In the genomic region with DNA sequence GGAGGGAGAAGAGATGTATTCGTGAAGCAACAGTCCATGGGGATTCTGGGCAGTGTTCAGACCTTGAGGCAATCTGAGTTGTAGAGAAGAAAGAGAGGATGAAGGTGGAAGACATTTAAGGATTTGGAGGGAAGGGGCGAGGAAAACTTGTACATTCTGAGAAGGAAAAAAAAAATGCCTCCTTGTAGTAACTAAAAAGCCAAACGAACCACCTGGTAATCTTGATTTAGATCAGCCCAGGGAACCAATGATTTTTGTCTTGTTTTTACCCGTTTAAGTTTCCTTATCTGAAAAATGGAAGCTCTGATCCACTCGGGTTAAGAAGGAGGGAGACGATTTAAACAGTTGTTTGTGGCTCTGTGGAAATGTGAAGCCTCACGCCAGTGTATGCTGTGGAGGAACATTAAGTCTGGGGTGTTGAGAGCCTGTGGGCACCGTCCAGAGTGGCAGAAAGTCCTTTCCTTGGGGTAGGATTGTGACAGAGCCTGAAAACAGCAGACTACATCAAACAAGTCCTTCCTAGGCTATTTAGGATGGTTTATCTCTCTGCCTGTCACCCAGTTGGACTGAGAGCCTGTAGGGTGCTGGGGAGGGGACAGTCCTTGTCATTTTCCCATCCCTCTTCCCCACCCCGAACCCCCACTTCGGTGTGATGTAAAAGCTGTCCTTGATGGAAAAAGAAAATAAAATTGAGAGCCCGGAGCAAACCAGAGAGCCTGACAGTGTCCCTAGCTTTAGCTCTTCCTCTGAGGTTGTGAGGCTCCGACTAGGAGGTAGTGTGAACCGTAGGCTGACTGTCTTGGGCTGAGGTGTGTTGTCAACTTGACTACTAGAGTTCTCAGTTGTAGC, we compare ENCODE assay signal across 1 mouse cellular context.
TF ChIP-seq lines count a peak whose summit lies in the region.

No protein-coding gene starts in this region.

TF ChIP-seq in MEL, 35 proteins besides CTCF, POLR2A, EP300 and RAD21 (continued from another document):
- TF ChIP-seq JUND (IDR thresholded peaks at IDR 0.05; ENCODE audit: low read depth, low read length) (no peak), MYC (IDR thresholded peaks at IDR 0.05; ENCODE audit: low read depth, low read length) (no peak), NRF1 (IDR thresholded peaks at IDR 0.05; ENCODE audit: insufficient read depth, low read depth, low read length, poor library complexity, severe bottlenecking) (no peak), USF1 (IDR thresholded peaks at IDR 0.05; ENCODE audit: low read depth, low read length) (no peak), NELFE (IDR thresholded peaks at IDR 0.05; ENCODE audit: low read depth, low read length) (no peak), CHD2 (IDR thresholded peaks at IDR 0.05; ENCODE audit: low read length) (no peak), GATA1 (IDR thresholded peaks at IDR 0.05; ENCODE audit: low read depth, low read length) (peak; percentile 61), HCFC1 (IDR thresholded peaks at IDR 0.05; ENCODE audit: low read depth, low read length) (0 out of 2 replicates have a peak, but pooled peaks have one; percentile 2), MYB (IDR thresholded peaks at IDR 0.05; ENCODE audit: low read depth, low read length) (no peak), KAT2A (conservative IDR thresholded peaks at IDR 0.05; ENCODE audit: low read depth, low read length) (no peak), ZMIZ1 (IDR thresholded peaks at IDR 0.05; ENCODE audit: low read depth, low read length) (no peak), MAZ (IDR thresholded peaks at IDR 0.05; ENCODE audit: low read depth, low read length) (no peak), TCF12 (IDR thresholded peaks at IDR 0.05; ENCODE audit: low read depth, low read length) (0 out of 2 replicates have a peak, but pooled peaks have one; percentile 19), E2F4 (IDR thresholded peaks at IDR 0.05; ENCODE audit: borderline replicate concordance, low read depth, low read length) (no peak), ZC3H11A (IDR thresholded peaks at IDR 0.05; ENCODE audit: low read depth, low read length) (no peak), CHD1 (IDR thresholded peaks at IDR 0.05; ENCODE audit: low read depth, low read length) (no peak), BHLHE40 (IDR thresholded peaks at IDR 0.05; ENCODE audit: borderline replicate concordance, low read depth, low read length) (no peak), MEF2A (IDR thresholded peaks at IDR 0.05; ENCODE audit: extremely low read depth, insufficient replicate concordance, low read depth, low read length, poor library complexity, severe bottlenecking) (no peak), MAX (IDR thresholded peaks at IDR 0.05; ENCODE audit: low read length) (no peak), USF2 (IDR thresholded peaks at IDR 0.05; ENCODE audit: borderline replicate concordance in 1 of 2, insufficient read depth in 1 of 2, low read depth in 1 of 2, low read length in 2 of 2) (no peak), RCOR1 (IDR thresholded peaks at IDR 0.05; ENCODE audit: low read depth, low read length) (no peak), UBTF (IDR thresholded peaks at IDR 0.05; ENCODE audit: borderline replicate concordance, insufficient read depth, low read depth, low read length) (no peak), TBP (IDR thresholded peaks at IDR 0.05; ENCODE audit: low read depth, low read length) (peak; percentile 52; the same call in 1 of the 2 replicates), ETS1 (IDR thresholded peaks at IDR 0.05; ENCODE audit: low read depth, low read length) (no peak)
